Mouse (Mus musculus) thymus, postnatal 4 days (tissue): ENCODE data around the gene H2-Aa.
"Not testable (repeated sequence)": the region's sequence is repeated elsewhere in the genome, so short reads cannot be mapped to it uniquely, and the experiment has no call there.

Experiments used
- DNase-seq: peaks from one replicate; pipeline ENCODE4 v3.0.0; 2021

Gene H2-Aa

GRCm38 (mm10) chr17:34287648-34288047, at the start of gene H2-Aa:
H2-Aa (minus strand) TSS chr17:34287823.
- DNase-seq = peak; percentile 75

GRCm38 (mm10) chr17:34331200-34331599, 43.6 kb upstream of the H2-Aa start:
- DNase-seq = no peak

- no peak for DNase-seq
Measured at GRCm38 (mm10) chr17:34329807-34330206, 42.2 kb upstream of the H2-Aa start.

- DNase-seq = no peak
Measured at GRCm38 (mm10) chr17:34326373-34326772, 38.8 kb upstream of the H2-Aa start.

- DNase-seq = peak; percentile 53
Measured at GRCm38 (mm10) chr17:34325436-34325835, 37.8 kb upstream of the H2-Aa start, which contains the start of gene H2-Eb2. H2-Eb2 (plus strand) TSS chr17:34325665.

- DNase-seq = no peak
Measured at GRCm38 (mm10) chr17:34317275-34317674, 29.7 kb upstream of the H2-Aa start.

GRCm38 (mm10) chr17:34316697-34317096, 29.1 kb upstream of the H2-Aa start:
- DNase-seq = no peak

GRCm38 (mm10) chr17:34315512-34315911, 27.9 kb upstream of the H2-Aa start:
- DNase-seq = no peak

- DNase-seq = no peak
Measured at GRCm38 (mm10) chr17:34314286-34314685, 26.7 kb upstream of the H2-Aa start.

- DNase-seq = peak; percentile 93
Measured at GRCm38 (mm10) chr17:34313393-34313792, 25.8 kb upstream of the H2-Aa start.

- peak; percentile 41 for DNase-seq
Measured at GRCm38 (mm10) chr17:34312185-34312584, 24.6 kb upstream of the H2-Aa start.

GRCm38 (mm10) chr17:34310526-34310925, 22.9 kb upstream of the H2-Aa start:
- DNase-seq = not testable (repeated sequence)

GRCm38 (mm10) chr17:34309683-34310385, 22.2 kb upstream of the H2-Aa start:
- DNase-seq = peak; percentile 82

- DNase-seq = no peak
Measured at GRCm38 (mm10) chr17:34309225-34309624, 21.6 kb upstream of the H2-Aa start.

- no peak for DNase-seq
Measured at GRCm38 (mm10) chr17:34308161-34308560, 20.5 kb upstream of the H2-Aa start.

GRCm38 (mm10) chr17:34307216-34307615, 19.6 kb upstream of the H2-Aa start:
- DNase-seq = no peak

GRCm38 (mm10) chr17:34306407-34306806, 18.8 kb upstream of the H2-Aa start:
- DNase-seq = no peak

- DNase-seq = peak; percentile 86
Measured at GRCm38 (mm10) chr17:34305380-34306030, 17.9 kb upstream of the H2-Aa start, which contains the start of gene H2-Eb1. H2-Eb1 (plus strand) TSS chr17:34305867.

- DNase-seq = peak; percentile 49
Measured at GRCm38 (mm10) chr17:34304751-34305150, 17.1 kb upstream of the H2-Aa start.

- no peak for DNase-seq
Measured at GRCm38 (mm10) chr17:34303789-34304188, 16.2 kb upstream of the H2-Aa start.

- no peak for DNase-seq
Measured at GRCm38 (mm10) chr17:34301670-34302190, 14.1 kb upstream of the H2-Aa start.

- no peak for DNase-seq
Measured at GRCm38 (mm10) chr17:34300691-34301566, 13.3 kb upstream of the H2-Aa start.

GRCm38 (mm10) chr17:34300071-34300470, 12.4 kb upstream of the H2-Aa start:
- no peak for DNase-seq
